Mouse (Mus musculus) thymus, adult 2 months (tissue): ENCODE data around the gene Anks1b.

ENCODE experiments used
- CTCF ChIP-seq: fragments of 200-500 bp; IDR thresholded peaks from 2 replicates; pipeline ENCODE4 v1.5.1; 2012; ENCODE audit warnings: mild to moderate bottlenecking, control low read depth, low read length, moderate library complexity, borderline replicate concordance; ENCODE audit not compliant: control insufficient read depth, poor library complexity, insufficient read depth; ENCODE audit errors: extremely low read depth
- POLR2A ChIP-seq: fragments of 200-500 bp; IDR thresholded peaks from 2 replicates; pipeline ENCODE4 v1.6.1; 2012; ENCODE audit warnings: mild to moderate bottlenecking, low read length, control low read depth, moderate library complexity; ENCODE audit not compliant: control insufficient read depth, poor library complexity, insufficient read depth; ENCODE audit errors: extremely low read depth

GRCm38 (mm10) chr10:90666746-90667145 is 793.4 kb downstream of the Anks1b start:
- no peak for TF ChIP-seq CTCF
- no peak for TF ChIP-seq POLR2A
